Mouse (Mus musculus) liver, adult 2 months (tissue): ENCODE results near the gene St8sia1. TPM values are rescaled to one million over a fixed set of nuclear protein-coding genes. Genes with fewer than 3 reads are reported as not detected.

Experiments
- DNase-seq: peaks from one replicate; pipeline ENCODE4 v3.0.0-alpha.2; 2011; ENCODE audit warnings: low read depth, low spot score; ENCODE audit errors: extremely low read depth
- H3K27ac ChIP-seq: fragments of 200-500 bp; replicated peaks from 2 replicates; pipeline ENCODE4 v1.5.1; 2012; ENCODE audit warnings: low read depth, mild to moderate bottlenecking, control low read depth, inconsistent platforms, low read length; ENCODE audit not compliant: insufficient read depth
- H3K27me3 ChIP-seq: fragments of 200-500 bp; 2 replicates; pipeline ENCODE4 v1.6.1; 2012; ENCODE audit warnings: mild to moderate bottlenecking, moderate library complexity, low read length, inconsistent platforms; ENCODE audit not compliant: control insufficient read depth, insufficient read depth
- H3K36me3 ChIP-seq: fragments of 200-500 bp; 2 replicates; pipeline ENCODE4 v1.6.1; 2012; ENCODE audit warnings: low read length, inconsistent platforms; ENCODE audit not compliant: control insufficient read depth, insufficient read depth
- H3K4me1 ChIP-seq: fragments of 200-500 bp; 2 replicates; pipeline ENCODE4 v1.6.1; 2011; ENCODE audit warnings: low read length; ENCODE audit not compliant: control insufficient read depth, insufficient read depth
- H3K4me3 ChIP-seq: fragments of 200-500 bp; 2 replicates; pipeline ENCODE4 v1.5.1; 2011; ENCODE audit warnings: low read depth, mild to moderate bottlenecking, control low read depth, low read length, moderate library complexity; ENCODE audit not compliant: insufficient read depth
- H3K79me2 ChIP-seq: fragments of 200-500 bp; 2 replicates; pipeline ENCODE4 v1.6.1; 2012; ENCODE audit warnings: inconsistent platforms, mild to moderate bottlenecking, low read length, moderate library complexity; ENCODE audit not compliant: control insufficient read depth, insufficient read depth
- H3K9ac ChIP-seq: fragments of 200-500 bp; 2 replicates; pipeline ENCODE4 v1.6.1; 2012; ENCODE audit warnings: low read depth, mild to moderate bottlenecking, control low read depth, inconsistent platforms, low read length
- CTCF ChIP-seq: fragments of 200-500 bp; IDR thresholded peaks from 2 replicates; pipeline ENCODE4 v1.5.1; 2011; ENCODE audit warnings: low read depth, low read length, control low read depth
- POLR2A ChIP-seq: fragments of 200-500 bp; IDR thresholded peaks from 2 replicates; pipeline ENCODE4 v1.6.1; 2011; ENCODE audit warnings: low read length, control low read depth; ENCODE audit not compliant: insufficient read depth; ENCODE audit errors: extremely low read depth
- WGBS: fragments of 180-500 bp; shearing (Covaris S2); methylation state at CpG from one replicate; pipeline ENCODE4 v1.1.7; 2018; 5-methylcytosine and 5-hydroxymethylcytosine counted together
- polyA plus RNA-seq: library from polyadenylated mRNA; depleted of rRNA; stranded (reverse); fragments of >200 nt; gene quantifications from 2 replicates; pipeline ENCODE4 v1.2.3, GENCODE M21; 2012
- total RNA-seq: library from RNA; depleted of rRNA; stranded (reverse); fragments of >200 nt; gene quantifications from 2 replicates; pipeline ENCODE4 v1.2.3, GENCODE M21; 2014

St8sia1 gene
- total and polyA plus RNA-seq, 2 experiments: under 0.01 to 0.01 TPM

- no peak overlapping the region for H3K27ac ChIP-seq
- 88% methylated on average over 4 of the region's 4 CpGs for WGBS
- H3K9ac ChIP-seq: no peak overlapping the region
These were observed 7.7 kb downstream of the St8sia1 start for GRCm38 (mm10) chr6:142956556-142956955.

GRCm38 (mm10) chr6:142955281-142955680 lies 9.0 kb downstream of the St8sia1 start:
- Histone ChIP-seq H3K36me3 (no peaks in the 10 kb centered on the region), H3K27me3 (no peaks in the 10 kb centered on the region)
- WGBS: 88% methylated on average over 3 of the region's 3 CpGs

More at GRCm38 (mm10) chr6:142956556-142956955, 7.7 kb downstream of the St8sia1 start:
- H3K4me3 ChIP-seq: no peak overlapping the region
- TF ChIP-seq CTCF: no peak
- TF ChIP-seq POLR2A: no peak
- H3K36me3 ChIP-seq: no peaks in the 10 kb centered on the region
- H3K79me2 ChIP-seq: no peaks in the 10 kb centered on the region
- no peak for DNase-seq
- H3K27me3 ChIP-seq: no peaks in the 10 kb centered on the region
- no peaks in the 10 kb centered on the region for H3K4me1 ChIP-seq

GRCm38 (mm10) chr6:142953189-142953588 lies 11.1 kb downstream of the St8sia1 start:
- Histone ChIP-seq H3K27ac (no peak overlapping the region), H3K36me3 (no peaks in the 10 kb centered on the region), H3K79me2 (no peaks in the 10 kb centered on the region), H3K4me3 (no peak overlapping the region), H3K27me3 (no peaks in the 10 kb centered on the region), H3K9ac (no peak overlapping the region), H3K4me1 (no peaks in the 10 kb centered on the region)
- no peak for TF ChIP-seq POLR2A
- TF ChIP-seq CTCF: no peak
- peak; percentile 13 for DNase-seq

More at GRCm38 (mm10) chr6:142955281-142955680, 9.0 kb downstream of the St8sia1 start:
- Histone ChIP-seq H3K27ac (no peak overlapping the region), H3K4me3 (no peak overlapping the region), H3K4me1 (no peaks in the 10 kb centered on the region), H3K79me2 (no peaks in the 10 kb centered on the region), H3K9ac (no peak overlapping the region)
- DNase-seq: no peak
- TF ChIP-seq CTCF (no peak), POLR2A (no peak)

- Histone ChIP-seq H3K9ac (no peak overlapping the region), H3K4me3 (no peak overlapping the region), H3K79me2 (no peaks in the 10 kb centered on the region), H3K27me3 (no peaks in the 10 kb centered on the region), H3K4me1 (no peaks in the 10 kb centered on the region), H3K27ac (no peak overlapping the region), H3K36me3 (no peaks in the 10 kb centered on the region)
- no peak for TF ChIP-seq POLR2A
- TF ChIP-seq CTCF: no peak
- no peak for DNase-seq
- 93% methylated on average over 7 of the region's 7 CpGs for WGBS
These were observed 11.8 kb downstream of the St8sia1 start for GRCm38 (mm10) chr6:142952361-142952954.

GRCm38 (mm10) chr6:142951564-142952308 lies 12.5 kb downstream of the St8sia1 start:
- H3K27ac ChIP-seq: no peak overlapping the region
- H3K4me1 ChIP-seq: no peaks in the 10 kb centered on the region
- 88% methylated on average over 7 of the region's 7 CpGs for WGBS
- no peak overlapping the region for H3K4me3 ChIP-seq
- H3K9ac ChIP-seq: no peak overlapping the region
- TF ChIP-seq POLR2A (no peak), CTCF (no peak)
- H3K36me3 ChIP-seq: no peaks in the 10 kb centered on the region
- H3K27me3 ChIP-seq: no peaks in the 10 kb centered on the region
- DNase-seq: no peak
- H3K79me2 ChIP-seq: no peaks in the 10 kb centered on the region

- Histone ChIP-seq H3K4me1 (no peaks in the 10 kb centered on the region), H3K79me2 (no peaks in the 10 kb centered on the region), H3K9ac (no peak overlapping the region), H3K27ac (no peak overlapping the region), H3K36me3 (no peaks in the 10 kb centered on the region), H3K27me3 (no peaks in the 10 kb centered on the region), H3K4me3 (no peak overlapping the region)
- DNase-seq: no peak
- no peak for TF ChIP-seq CTCF
- TF ChIP-seq POLR2A: no peak
- WGBS: 84% methylated on average over 11 of the region's 11 CpGs
These were observed 13.9 kb downstream of the St8sia1 start for GRCm38 (mm10) chr6:142950354-142950753.
